Mouse (Mus musculus) layer of hippocampus, adult 18-20 months (tissue): ENCODE measurements around the gene Cadps. TPM values are rescaled to one million over a fixed set of nuclear protein-coding genes. Genes with fewer than 3 reads are reported as not detected.
"Not testable (repeated sequence)": the region's sequence is repeated elsewhere in the genome, so short reads cannot be mapped to it uniquely, and the experiment has no call there.

Experiments
- DNase-seq, 2 experiments: peaks; one replicate each; pipeline ENCODE4 v3.0.0; 2022; ENCODE audit warnings: low spot score in 2 of 2
- total RNA-seq, 2 experiments: library from RNA; stranded (reverse); gene quantifications; 2 replicates each; pipeline ENCODE4 v1.2.3; 2021

Gene Cadps
- total RNA-seq, 2 experiments from 2014 or later = 210 to 218 TPM

GRCm38 (mm10) chr14:12592472-12593075 is 230.3 kb downstream of the Cadps start:
- DNase-seq = peak in 1 of 2 experiments; percentile 58

- DNase-seq = no peak
Measured at GRCm38 (mm10) chr14:12591829-12592228, 231.1 kb downstream of the Cadps start.

GRCm38 (mm10) chr14:12583536-12583935 is 239.3 kb downstream of the Cadps start:
- DNase-seq = no peak

- DNase-seq = no peak
Measured at GRCm38 (mm10) chr14:12581657-12582056, 241.2 kb downstream of the Cadps start.

GRCm38 (mm10) chr14:12580786-12581185 is 242.1 kb downstream of the Cadps start:
- no peak for DNase-seq

GRCm38 (mm10) chr14:12578156-12578555 is 244.7 kb downstream of the Cadps start:
- no peak for DNase-seq

- no peak for DNase-seq
Measured at GRCm38 (mm10) chr14:12577475-12578140, 245.3 kb downstream of the Cadps start.

- DNase-seq = peak in 1 of 2 experiments; percentile 74
Measured at GRCm38 (mm10) chr14:12575105-12575504, 247.8 kb downstream of the Cadps start.

- DNase-seq = no peak
Measured at GRCm38 (mm10) chr14:12574336-12574735, 248.5 kb downstream of the Cadps start.

- DNase-seq = not testable (repeated sequence)
Measured at GRCm38 (mm10) chr14:12561730-12562129, 261.1 kb downstream of the Cadps start.

GRCm38 (mm10) chr14:12560233-12560577 is 262.7 kb downstream of the Cadps start:
- DNase-seq = no peak

GRCm38 (mm10) chr14:12559574-12560232 is 263.2 kb downstream of the Cadps start:
- DNase-seq = no peak

- DNase-seq = peak in 1 of 2 experiments; percentile 47
Measured at GRCm38 (mm10) chr14:12558920-12559573, 263.8 kb downstream of the Cadps start.

GRCm38 (mm10) chr14:12554486-12554885 is 268.4 kb downstream of the Cadps start:
- DNase-seq = no peak

- no peak for DNase-seq
Measured at GRCm38 (mm10) chr14:12551353-12551752, 271.5 kb downstream of the Cadps start.

- no peak for DNase-seq
Measured at GRCm38 (mm10) chr14:12550931-12551330, 271.9 kb downstream of the Cadps start.

GRCm38 (mm10) chr14:12549290-12549689 is 273.6 kb downstream of the Cadps start:
- DNase-seq = no peak

- DNase-seq = no peak
Measured at GRCm38 (mm10) chr14:12547496-12547895, 275.4 kb downstream of the Cadps start.

- no peak for DNase-seq
Measured at GRCm38 (mm10) chr14:12541733-12542132, 281.1 kb downstream of the Cadps start.

- no peak for DNase-seq
Measured at GRCm38 (mm10) chr14:12539071-12539470, 283.8 kb downstream of the Cadps start.

GRCm38 (mm10) chr14:12531101-12531500 is 291.8 kb downstream of the Cadps start:
- peak in 1 of 2 experiments; percentile 60 for DNase-seq

- DNase-seq = no peak
Measured at GRCm38 (mm10) chr14:12530554-12530953, 292.3 kb downstream of the Cadps start.
